Mouse (Mus musculus) myocyte (in vitro differentiated cells): ENCODE measurements around the gene Pskh1.

Experiments used
- CEBPB ChIP-seq: IDR thresholded peaks from 2 replicates; pipeline ENCODE4 v1.6.1; 2011; ENCODE audit warnings: mild to moderate bottlenecking, moderate library complexity; ENCODE audit not compliant: poor library complexity, insufficient read depth, severe bottlenecking
- E2F4 ChIP-seq: IDR thresholded peaks from one replicate; pipeline ENCODE4 v1.6.1; 2011; ENCODE audit warnings: mild to moderate bottlenecking, control low read depth, moderate library complexity; ENCODE audit not compliant: insufficient read depth
- MAX ChIP-seq: IDR thresholded peaks from one replicate; pipeline ENCODE4 v1.6.1; 2011; ENCODE audit warnings: low read depth, mild to moderate bottlenecking, control low read depth
- MYOG ChIP-seq, 3 experiments: IDR thresholded peaks; one replicate each; pipeline ENCODE4 v1.6.1; 2011; ENCODE audit warnings: control low read depth in 2 of 3, low read depth in 2 of 3, mild to moderate bottlenecking in 2 of 3; ENCODE audit not compliant: insufficient read length in 2 of 3, control insufficient read depth in 1 of 3, insufficient read depth in 1 of 3
- POLR2A ChIP-seq: IDR thresholded peaks from one replicate; pipeline ENCODE4 v1.6.1; 2011; ENCODE audit warnings: low read depth, mild to moderate bottlenecking, control low read depth, moderate library complexity; ENCODE audit not compliant: insufficient read length
- POLR2AphosphoS2 ChIP-seq: IDR thresholded peaks from one replicate; pipeline ENCODE4 v1.6.1; 2011; ENCODE audit warnings: low read depth, control low read depth; ENCODE audit not compliant: insufficient read length
- SRF ChIP-seq: IDR thresholded peaks from one replicate; pipeline ENCODE4 v1.6.1; 2011; ENCODE audit warnings: low read depth; ENCODE audit not compliant: control insufficient read depth, insufficient read length
- TCF12 ChIP-seq: IDR thresholded peaks from one replicate; pipeline ENCODE4 v1.6.1; 2011; ENCODE audit warnings: mild to moderate bottlenecking, control low read depth; ENCODE audit not compliant: poor library complexity, insufficient read depth, severe bottlenecking
- TCF3 ChIP-seq: IDR thresholded peaks from one replicate; pipeline ENCODE4 v1.6.1; 2011; ENCODE audit warnings: low read depth, control low read depth; ENCODE audit not compliant: insufficient read length
- USF1 ChIP-seq: IDR thresholded peaks from one replicate; pipeline ENCODE4 v1.6.1; 2011; ENCODE audit warnings: low read depth, mild to moderate bottlenecking, control low read depth, moderate library complexity

DNA sequence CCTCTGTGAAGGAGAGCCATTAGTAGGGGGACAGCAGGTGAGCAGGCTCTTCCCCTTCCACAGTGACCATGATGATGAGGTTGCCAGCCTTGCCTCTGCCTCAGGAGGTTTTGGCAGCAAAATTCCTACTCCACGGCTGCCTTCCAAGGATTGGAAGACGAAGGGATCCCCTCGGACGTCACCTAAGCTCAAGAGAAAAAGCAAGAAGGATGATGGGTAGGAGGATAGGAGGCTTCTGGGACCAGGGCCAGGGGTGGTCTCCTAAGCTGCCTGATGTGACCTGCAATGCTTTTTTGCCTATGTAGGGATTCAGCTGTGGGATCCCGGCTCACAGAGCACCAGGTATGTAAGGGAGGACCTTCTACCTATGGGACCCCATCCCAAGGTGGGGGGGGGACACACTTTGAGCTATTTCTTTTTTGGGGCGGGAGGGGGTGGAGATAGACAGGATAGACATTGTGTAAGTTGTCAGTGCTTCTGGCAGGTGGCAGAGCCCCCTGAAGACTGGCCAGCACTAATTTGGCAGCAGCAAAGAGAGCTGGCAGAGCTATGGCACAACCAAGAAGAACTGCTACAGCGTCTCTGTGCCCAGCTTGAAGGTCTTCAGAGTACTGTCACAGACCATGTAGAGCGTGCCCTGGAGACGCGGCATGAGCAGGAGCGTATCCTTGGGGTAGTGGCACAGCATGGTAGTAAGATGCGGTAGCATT lies 10.3 kb upstream of the Pskh1 start:
- no peak for TF ChIP-seq SRF
- TF ChIP-seq POLR2A, result no peak
- no peak for TF ChIP-seq MAX
- TF ChIP-seq USF1, result no peak
- TF ChIP-seq CEBPB, result no peak
- TF ChIP-seq TCF12, result no peak
- TF ChIP-seq MYOG (IDR thresholded peaks at IDR 0.05; ENCODE audit: control insufficient read depth in 1 of 3, insufficient read depth in 1 of 3, insufficient read length in 2 of 3, low read depth in 2 of 3), result no peak
- no peak for TF ChIP-seq POLR2AphosphoS2
- no peak for TF ChIP-seq E2F4
- TF ChIP-seq TCF3, result no peak
